Mouse (Mus musculus) hindbrain, embryonic 16.5 days (tissue): ENCODE data around the gene Trim46. TPM values are rescaled to one million over a fixed set of nuclear protein-coding genes. Genes with fewer than 3 reads are reported as not detected.

ENCODE experiments used
- ATAC-seq: fragments of 200-750 bp; cut with Nextera tagmentation; 2 replicates; pipeline ENCODE4 v1.8.0; 2017; ENCODE audit warnings: moderate TSS enrichment, moderate library complexity
- H3K27ac ChIP-seq: fragments of 300-500 bp; sonication (generic); 2 replicates; pipeline ENCODE4 v1.5.1; 2014; ENCODE audit warnings: low read depth, mild to moderate bottlenecking, control low read depth, low read length, moderate library complexity
- H3K27me3 ChIP-seq: fragments of 300-500 bp; sonication (generic); replicated peaks from 2 replicates; pipeline ENCODE4 v1.6.1; 2014; ENCODE audit warnings: low read length; ENCODE audit not compliant: control insufficient read depth, insufficient read depth
- H3K36me3 ChIP-seq: fragments of 300-500 bp; sonication (generic); 2 replicates; pipeline ENCODE4 v1.6.1; 2014; ENCODE audit warnings: mild to moderate bottlenecking, low read length, moderate library complexity, mixed read lengths; ENCODE audit not compliant: control insufficient read depth, insufficient read depth
- H3K4me1 ChIP-seq: fragments of 300-500 bp; sonication (generic); 2 replicates; pipeline ENCODE4 v1.6.1; 2014; ENCODE audit warnings: low read depth, low read length; ENCODE audit not compliant: control insufficient read depth, insufficient read depth
- H3K4me2 ChIP-seq: fragments of 300-500 bp; sonication (generic); 2 replicates; pipeline ENCODE4 v1.6.1; 2014; ENCODE audit warnings: mild to moderate bottlenecking, low read length, control low read depth, moderate library complexity
- H3K4me3 ChIP-seq: fragments of 300-500 bp; sonication (generic); 2 replicates; pipeline ENCODE4 v1.5.1; 2014; ENCODE audit warnings: mild to moderate bottlenecking, low read length, control low read depth, moderate library complexity
- H3K9ac ChIP-seq: fragments of 300-500 bp; sonication (generic); 2 replicates; pipeline ENCODE4 v1.6.1; 2014; ENCODE audit warnings: low read depth, mild to moderate bottlenecking, control low read depth, low read length, moderate library complexity
- H3K9me3 ChIP-seq: fragments of 300-500 bp; sonication (generic); 2 replicates; pipeline ENCODE4 v1.6.1; 2014; ENCODE audit warnings: mild to moderate bottlenecking, low read length, moderate library complexity; ENCODE audit not compliant: control insufficient read depth
- WGBS: fragments of 180-500 bp; shearing (Covaris S2); extraction: QIAGEN DNeasy Blood & Tissue Kit; methylation state at CpG from one replicate; pipeline ENCODE4 v1.1.7; 2014; 5-methylcytosine and 5-hydroxymethylcytosine counted together
- polyA plus RNA-seq: library from polyadenylated mRNA; unstranded; fragments of >200 nt; fragmentation: Nextera tagmentation; extraction: Ambion mirVana; gene quantifications from 2 replicates; pipeline ENCODE4 v1.2.1, GENCODE M21; 2015

Gene Trim46
- polyA plus RNA-seq, 1 experiment from 2014 or later: 78.7 TPM

GRCm38 (mm10) chr3:89284261-89284660 lies 38.2 kb upstream of the Trim46 start:
- H3K36me3 ChIP-seq: no peaks in the 10 kb centered on the region
- no peak overlapping the region for H3K4me3 ChIP-seq
- no peaks in the 10 kb centered on the region for H3K27me3 ChIP-seq
- H3K9ac ChIP-seq: no peak overlapping the region
- H3K27ac ChIP-seq: no peak overlapping the region
- 90% methylated on average over 3 of the region's 3 CpGs for WGBS
- no peak for ATAC-seq
- H3K9me3 ChIP-seq: no peaks in the 10 kb centered on the region
- peaks cover 22% of the 10 kb centered on the region for H3K4me1 ChIP-seq
- H3K4me2 ChIP-seq: no peak overlapping the region

GRCm38 (mm10) chr3:89282291-89282643 lies 36.2 kb upstream of the Trim46 start:
- H3K36me3 ChIP-seq: no peaks in the 10 kb centered on the region
- no peak overlapping the region for H3K27ac ChIP-seq
- ATAC-seq: 0 out of 2 replicates have a peak, but pooled peaks have one; percentile 1
- H3K4me2 ChIP-seq: no peak overlapping the region
- H3K4me1 ChIP-seq: peaks cover 28% of the 10 kb centered on the region
- 18% methylated on average over 4 of the region's 4 CpGs for WGBS
- H3K9me3 ChIP-seq: no peaks in the 10 kb centered on the region
- no peak overlapping the region; the same call in 1 of the 2 replicates for H3K9ac ChIP-seq
- no peaks in the 10 kb centered on the region for H3K27me3 ChIP-seq
- no peak overlapping the region for H3K4me3 ChIP-seq

GRCm38 (mm10) chr3:89281579-89282290 lies 35.6 kb upstream of the Trim46 start:
- Histone ChIP-seq H3K36me3 (no peaks in the 10 kb centered on the region), H3K4me3 (peak overlapping the region; percentile 53; the same call in 1 of the 2 replicates), H3K9ac (no peak overlapping the region; the same call in 1 of the 2 replicates), H3K27me3 (no peaks in the 10 kb centered on the region), H3K27ac (no peak overlapping the region), H3K4me1 (peaks cover 28% of the 10 kb centered on the region), H3K9me3 (no peaks in the 10 kb centered on the region), H3K4me2 (peak overlapping the region; percentile 98)
- WGBS: 9% methylated on average over 20 of the region's 20 CpGs
- peak; percentile 35; the same call in 1 of the 2 replicates for ATAC-seq

- H3K27me3 ChIP-seq: no peaks in the 10 kb centered on the region
- H3K4me2 ChIP-seq: peak within 1 kb of the TSS; percentile 98
- peaks cover 28% of the 10 kb centered on the region for H3K4me1 ChIP-seq
- WGBS: under 1% methylated on average over 52 of the region's 52 CpGs
- H3K9ac ChIP-seq: peak within 1 kb of the TSS; percentile 73
- H3K27ac ChIP-seq: no peak within 1 kb of the TSS; the same call in 1 of the 2 replicates
- no peaks in the 10 kb centered on the region for H3K9me3 ChIP-seq
- H3K36me3 ChIP-seq: no peaks in the 10 kb centered on the region
- ATAC-seq: peak; percentile 45
- peak within 1 kb of the TSS; percentile 53 for H3K4me3 ChIP-seq
Observed at GRCm38 (mm10) chr3:89280606-89281511, 34.8 kb upstream of the Trim46 start, which contains the start of gene Efna1. Efna1 (minus strand) TSS chr3:89281142.

- Histone ChIP-seq H3K4me1 (peaks cover 28% of the 10 kb centered on the region), H3K9ac (peak overlapping the region; percentile 73), H3K36me3 (no peaks in the 10 kb centered on the region), H3K4me2 (peak overlapping the region; percentile 98), H3K27me3 (no peaks in the 10 kb centered on the region), H3K27ac (no peak overlapping the region; the same call in 1 of the 2 replicates), H3K9me3 (no peaks in the 10 kb centered on the region), H3K4me3 (peak overlapping the region; percentile 53)
- peak; percentile 9 for ATAC-seq
- WGBS: under 1% methylated on average over 29 of the region's 29 CpGs
Observed at GRCm38 (mm10) chr3:89280050-89280605, 34.0 kb upstream of the Trim46 start.

GRCm38 (mm10) chr3:89279153-89279890 lies 33.2 kb upstream of the Trim46 start:
- WGBS: 1% methylated on average over 35 of the region's 35 CpGs
- H3K4me2 ChIP-seq: peak overlapping the region; percentile 98
- H3K4me3 ChIP-seq: peak overlapping the region; percentile 53
- peak overlapping the region; percentile 73 for H3K9ac ChIP-seq
- H3K27ac ChIP-seq: peak overlapping the region; percentile 50; the same call in 1 of the 2 replicates
- H3K36me3 ChIP-seq: no peaks in the 10 kb centered on the region
- no peaks in the 10 kb centered on the region for H3K27me3 ChIP-seq
- no peaks in the 10 kb centered on the region for H3K9me3 ChIP-seq
- peaks cover 28% of the 10 kb centered on the region for H3K4me1 ChIP-seq
- peak; percentile 72 for ATAC-seq

GRCm38 (mm10) chr3:89278643-89279042 lies 32.5 kb upstream of the Trim46 start:
- no peak for ATAC-seq
- peaks cover 28% of the 10 kb centered on the region for H3K4me1 ChIP-seq
- peak overlapping the region; percentile 4; the same call in 1 of the 2 replicates for H3K27ac ChIP-seq
- peak overlapping the region; percentile 98 for H3K4me2 ChIP-seq
- peak overlapping the region; percentile 53 for H3K4me3 ChIP-seq
- peak overlapping the region; percentile 73; the same call in 1 of the 2 replicates for H3K9ac ChIP-seq
- H3K36me3 ChIP-seq: no peaks in the 10 kb centered on the region
- 26% methylated on average over 8 of the region's 8 CpGs for WGBS
- H3K27me3 ChIP-seq: no peaks in the 10 kb centered on the region
- no peaks in the 10 kb centered on the region for H3K9me3 ChIP-seq

- ATAC-seq: no peak
- H3K9ac ChIP-seq: no peak overlapping the region; the same call in 1 of the 2 replicates
Observed at GRCm38 (mm10) chr3:89278107-89278506, 32.0 kb upstream of the Trim46 start.

More at GRCm38 (mm10) chr3:89278107-89278506, 32.0 kb upstream of the Trim46 start:
- Histone ChIP-seq H3K27me3 (no peaks in the 10 kb centered on the region), H3K4me2 (peak overlapping the region; percentile 20; the same call in 1 of the 2 replicates), H3K4me1 (peaks cover 28% of the 10 kb centered on the region), H3K36me3 (no peaks in the 10 kb centered on the region), H3K27ac (peak overlapping the region; percentile 4; the same call in 1 of the 2 replicates), H3K9me3 (no peaks in the 10 kb centered on the region), H3K4me3 (no peak overlapping the region)
- WGBS: 88% methylated on average over 7 of the region's 7 CpGs
